Mouse (Mus musculus): ENCODE measurements around the gene Ptpro. TPM values are rescaled to one million over a fixed set of nuclear protein-coding genes. Genes with fewer than 3 reads are reported as not detected.
"Not testable (repeated sequence)": the region's sequence is repeated elsewhere in the genome, so short reads cannot be mapped to it uniquely, and the experiment has no call there.

Gene Ptpro
- polyA plus RNA-seq, 1 experiment from 2014 or later = 16.0 TPM

DNA sequence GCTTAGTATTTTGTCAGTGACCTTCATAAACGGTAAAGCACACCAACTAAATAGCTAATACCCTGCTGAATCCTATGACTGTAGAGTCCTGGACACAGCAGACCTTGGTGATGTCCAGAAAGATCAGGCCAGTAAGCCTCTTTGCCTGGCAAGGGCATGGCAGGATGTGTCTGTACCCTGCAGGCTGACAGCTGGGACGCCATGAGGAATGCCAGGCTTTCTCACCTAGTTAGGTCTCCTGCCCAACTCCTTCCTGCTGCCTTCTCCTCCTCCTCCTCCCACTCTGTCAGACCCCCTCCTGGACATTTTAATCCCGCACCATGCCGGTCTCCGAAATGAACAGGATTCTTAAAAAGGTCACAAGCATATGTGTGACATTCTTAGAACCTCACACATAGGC, 211.7 kb downstream of the Ptpro start:
- ATAC-seq (ENCODE audit: low FRiP score) (no peak), DNase-seq (ENCODE audit: low spot score) (no peak)
- Histone ChIP-seq H3K4me1 (replicated peaks; ENCODE audit: control insufficient read depth, insufficient read depth, low read length) (no peaks in the 10 kb centered on the region), H3K4me3 (ENCODE audit: low read depth, low read length) (no peak overlapping the region), H3K27me3 (ENCODE audit: control insufficient read depth, insufficient read depth, low read length) (no peaks in the 10 kb centered on the region), H3K4me2 (replicated peaks; ENCODE audit: low read depth, low read length) (no peak overlapping the region), H3K36me3 (ENCODE audit: control insufficient read depth, insufficient read depth, low read length) (no peaks in the 10 kb centered on the region), H3K27ac (ENCODE audit: low read depth, low read length) (no peak overlapping the region), H3K9me3 (ENCODE audit: control insufficient read depth, low read length) (no peaks in the 10 kb centered on the region), H3K9ac (ENCODE audit: low read depth, low read length) (no peak overlapping the region)
- WGBS = 93% methylated on average over 5 of the region's 5 CpGs

DNA sequence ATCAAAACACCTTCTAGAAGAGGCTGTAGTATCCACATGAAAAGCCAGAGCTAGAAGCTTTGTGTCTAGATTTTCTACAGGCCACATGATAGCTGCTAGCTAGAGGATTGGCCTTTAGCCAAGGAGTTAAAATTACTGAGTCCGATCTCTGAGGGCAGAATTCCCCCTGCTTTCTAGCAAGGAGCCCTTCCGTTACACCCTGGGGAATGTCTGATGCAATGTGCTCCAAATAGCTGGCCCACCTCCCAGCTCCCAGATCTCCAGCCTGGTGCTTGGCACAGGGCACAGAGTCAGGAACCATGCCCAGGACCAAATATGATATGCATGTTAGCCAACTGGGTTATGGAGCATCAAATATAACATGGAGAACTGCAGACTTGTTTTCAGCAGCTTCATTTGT, 213.1 kb downstream of the Ptpro start:
- no peak for DNase-seq (ENCODE audit: low spot score)
- WGBS = 79% methylated on average over 2 of the region's 2 CpGs
- H3K27ac ChIP-seq (ENCODE audit: low read depth, low read length) = no peak overlapping the region
- no peaks in the 10 kb centered on the region for H3K36me3 ChIP-seq (ENCODE audit: control insufficient read depth, insufficient read depth, low read length)
- H3K4me1 ChIP-seq (replicated peaks; ENCODE audit: control insufficient read depth, insufficient read depth, low read length) = no peaks in the 10 kb centered on the region
- no peak overlapping the region for H3K4me2 ChIP-seq (replicated peaks; ENCODE audit: low read depth, low read length)
- H3K9me3 ChIP-seq (ENCODE audit: control insufficient read depth, low read length) = no peaks in the 10 kb centered on the region
- ATAC-seq (ENCODE audit: low FRiP score) = no peak
- no peaks in the 10 kb centered on the region for H3K27me3 ChIP-seq (ENCODE audit: control insufficient read depth, insufficient read depth, low read length)
- no peak overlapping the region for H3K4me3 ChIP-seq (ENCODE audit: low read depth, low read length)
- no peak overlapping the region for H3K9ac ChIP-seq (ENCODE audit: low read depth, low read length)

DNA sequence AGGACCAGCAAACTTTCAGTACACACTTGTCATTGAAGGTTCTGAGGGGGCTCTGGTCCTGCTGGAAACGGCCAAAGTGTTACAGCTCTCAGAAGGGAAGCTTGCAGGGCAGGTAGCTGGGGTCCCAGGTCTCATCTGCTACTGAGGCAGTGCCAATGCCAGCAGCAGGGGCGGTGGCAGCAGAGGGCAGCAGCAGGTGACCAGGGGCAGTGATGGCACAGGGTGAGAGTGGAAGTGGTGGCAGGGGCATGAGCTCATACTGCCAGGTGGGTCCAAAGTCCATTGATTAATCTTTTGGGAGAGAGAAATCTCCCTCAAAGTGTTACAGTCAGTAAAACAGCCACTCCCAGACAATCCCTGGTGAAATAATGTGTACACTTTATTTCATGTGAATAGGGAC, 214.1 kb downstream of the Ptpro start:
- H3K36me3 ChIP-seq (ENCODE audit: control insufficient read depth, insufficient read depth, low read length) = no peaks in the 10 kb centered on the region
- H3K27ac ChIP-seq (ENCODE audit: low read depth, low read length) = no peak overlapping the region
- no peak for ATAC-seq (ENCODE audit: low FRiP score)
- H3K9me3 ChIP-seq (ENCODE audit: control insufficient read depth, low read length) = no peaks in the 10 kb centered on the region
- no peak overlapping the region for H3K9ac ChIP-seq (ENCODE audit: low read depth, low read length)
- no peaks in the 10 kb centered on the region for H3K4me1 ChIP-seq (replicated peaks; ENCODE audit: control insufficient read depth, insufficient read depth, low read length)
- H3K27me3 ChIP-seq (ENCODE audit: control insufficient read depth, insufficient read depth, low read length) = no peaks in the 10 kb centered on the region
- H3K4me2 ChIP-seq (replicated peaks; ENCODE audit: low read depth, low read length) = no peak overlapping the region
- DNase-seq (ENCODE audit: low spot score) = no peak
- no peak overlapping the region for H3K4me3 ChIP-seq (ENCODE audit: low read depth, low read length)
- WGBS = 78% methylated on average over 2 of the region's 2 CpGs

- Histone ChIP-seq H3K9ac (ENCODE audit: low read depth, low read length) (no peak overlapping the region), H3K27ac (ENCODE audit: low read depth, low read length) (no peak overlapping the region), H3K4me1 (replicated peaks; ENCODE audit: control insufficient read depth, insufficient read depth, low read length) (no peaks in the 10 kb centered on the region), H3K4me3 (ENCODE audit: low read depth, low read length) (no peak overlapping the region), H3K9me3 (ENCODE audit: control insufficient read depth, low read length) (no peaks in the 10 kb centered on the region), H3K4me2 (replicated peaks; ENCODE audit: low read depth, low read length) (no peak overlapping the region), H3K27me3 (ENCODE audit: control insufficient read depth, insufficient read depth, low read length) (no peaks in the 10 kb centered on the region), H3K36me3 (ENCODE audit: control insufficient read depth, insufficient read depth, low read length) (no peaks in the 10 kb centered on the region)
- no peak for ATAC-seq (ENCODE audit: low FRiP score)
- 75% methylated on average over 3 of the region's 3 CpGs for WGBS
- no peak for DNase-seq (ENCODE audit: low spot score)
These were observed 215.6 kb downstream of the Ptpro start for GRCm38 (mm10) chr6:137467696-137468095.

- no peak overlapping the region for H3K4me3 ChIP-seq (ENCODE audit: low read depth, low read length)
- H3K4me1 ChIP-seq (replicated peaks; ENCODE audit: control insufficient read depth, insufficient read depth, low read length) = no peaks in the 10 kb centered on the region
- H3K27ac ChIP-seq (ENCODE audit: low read depth, low read length) = no peak overlapping the region
- H3K4me2 ChIP-seq (replicated peaks; ENCODE audit: low read depth, low read length) = no peak overlapping the region
- no peaks in the 10 kb centered on the region for H3K27me3 ChIP-seq (ENCODE audit: control insufficient read depth, insufficient read depth, low read length)
- 97% methylated on average over 4 of the region's 4 CpGs for WGBS
- no peaks in the 10 kb centered on the region for H3K9me3 ChIP-seq (ENCODE audit: control insufficient read depth, low read length)
- no peak for ATAC-seq (ENCODE audit: low FRiP score)
- H3K36me3 ChIP-seq (ENCODE audit: control insufficient read depth, insufficient read depth, low read length) = no peaks in the 10 kb centered on the region
- H3K9ac ChIP-seq (ENCODE audit: low read depth, low read length) = no peak overlapping the region
- DNase-seq (ENCODE audit: low spot score) = no peak
These were observed 217.4 kb downstream of the Ptpro start for GRCm38 (mm10) chr6:137469541-137469940.

DNA sequence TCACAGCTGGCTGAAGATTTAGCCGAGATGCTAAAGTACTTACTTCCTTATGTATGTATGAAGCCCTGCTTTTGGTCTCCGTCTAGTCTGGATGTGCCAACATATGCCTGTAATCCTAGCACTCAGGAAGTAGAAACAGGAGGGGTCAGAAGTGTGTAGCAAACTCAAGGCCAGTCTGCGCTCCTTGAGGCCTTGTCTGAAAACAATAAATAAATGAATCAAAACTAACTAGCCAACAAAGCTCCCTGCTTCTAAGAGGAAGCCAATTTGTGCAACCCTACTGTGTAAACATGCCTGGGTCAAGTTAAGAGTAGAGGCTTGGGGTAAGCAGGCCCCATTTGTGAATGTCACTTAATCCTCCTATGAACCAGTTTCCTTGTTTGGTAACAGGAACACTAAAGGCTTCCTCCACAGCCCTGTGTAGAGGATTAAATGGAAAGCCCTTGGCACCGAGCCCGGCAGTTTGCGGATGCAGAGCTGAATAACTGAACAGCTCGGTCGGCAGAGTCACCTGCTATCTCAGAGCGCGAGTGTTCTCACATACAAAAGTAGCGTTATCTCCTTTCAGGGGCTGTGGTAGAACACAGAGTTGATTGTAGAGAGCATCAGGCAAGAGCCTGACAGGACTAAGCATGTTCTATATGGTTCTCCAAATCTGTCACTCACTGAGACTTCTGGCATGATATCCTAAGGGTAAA, 218.9 kb downstream of the Ptpro start:
- no peak overlapping the region for H3K27ac ChIP-seq (ENCODE audit: low read depth, low read length)
- ATAC-seq (ENCODE audit: low FRiP score) (no peak), DNase-seq (ENCODE audit: low spot score) (no peak)
- no peaks in the 10 kb centered on the region for H3K27me3 ChIP-seq (ENCODE audit: control insufficient read depth, insufficient read depth, low read length)
- no peak overlapping the region for H3K4me2 ChIP-seq (replicated peaks; ENCODE audit: low read depth, low read length)
- H3K4me3 ChIP-seq (ENCODE audit: low read depth, low read length) = no peak overlapping the region
- no peaks in the 10 kb centered on the region for H3K9me3 ChIP-seq (ENCODE audit: control insufficient read depth, low read length)
- 78% methylated on average over 11 of the region's 11 CpGs for WGBS
- H3K9ac ChIP-seq (ENCODE audit: low read depth, low read length) = no peak overlapping the region
- no peaks in the 10 kb centered on the region for H3K36me3 ChIP-seq (ENCODE audit: control insufficient read depth, insufficient read depth, low read length)
- no peaks in the 10 kb centered on the region for H3K4me1 ChIP-seq (replicated peaks; ENCODE audit: control insufficient read depth, insufficient read depth, low read length)

- no peak overlapping the region for H3K9ac ChIP-seq (ENCODE audit: low read depth, low read length)
- H3K36me3 ChIP-seq (ENCODE audit: control insufficient read depth, insufficient read depth, low read length) = no peaks in the 10 kb centered on the region
- H3K9me3 ChIP-seq (ENCODE audit: control insufficient read depth, low read length) = no peaks in the 10 kb centered on the region
- no peak overlapping the region for H3K4me2 ChIP-seq (replicated peaks; ENCODE audit: low read depth, low read length)
- no peaks in the 10 kb centered on the region for H3K4me1 ChIP-seq (replicated peaks; ENCODE audit: control insufficient read depth, insufficient read depth, low read length)
- no peak overlapping the region for H3K27ac ChIP-seq (ENCODE audit: low read depth, low read length)
- ATAC-seq (ENCODE audit: low FRiP score) (peak; percentile 53), DNase-seq (ENCODE audit: low spot score) (no peak)
- no peaks in the 10 kb centered on the region for H3K27me3 ChIP-seq (ENCODE audit: control insufficient read depth, insufficient read depth, low read length)
- WGBS = 71% methylated on average over 9 of the region's 9 CpGs
- no peak overlapping the region for H3K4me3 ChIP-seq (ENCODE audit: low read depth, low read length)
These were observed 220.0 kb downstream of the Ptpro start for GRCm38 (mm10) chr6:137472129-137472528.

GRCm38 (mm10) chr6:137473433-137473832, 221.3 kb downstream of the Ptpro start:
- Histone ChIP-seq H3K27me3 (ENCODE audit: control insufficient read depth, insufficient read depth, low read length) (no peaks in the 10 kb centered on the region), H3K4me3 (ENCODE audit: low read depth, low read length) (no peak overlapping the region), H3K9ac (ENCODE audit: low read depth, low read length) (no peak overlapping the region), H3K4me2 (replicated peaks; ENCODE audit: low read depth, low read length) (no peak overlapping the region), H3K4me1 (replicated peaks; ENCODE audit: control insufficient read depth, insufficient read depth, low read length) (no peaks in the 10 kb centered on the region), H3K27ac (ENCODE audit: low read depth, low read length) (no peak overlapping the region), H3K36me3 (ENCODE audit: control insufficient read depth, insufficient read depth, low read length) (no peaks in the 10 kb centered on the region), H3K9me3 (ENCODE audit: control insufficient read depth, low read length) (no peaks in the 10 kb centered on the region)
- 72% methylated on average over 1 of the region's 1 CpGs for WGBS
- DNase-seq (ENCODE audit: low spot score) = no peak
- ATAC-seq (ENCODE audit: low FRiP score) = no peak

GRCm38 (mm10) chr6:137475695-137476094, 223.6 kb downstream of the Ptpro start:
- H3K36me3 ChIP-seq (ENCODE audit: control insufficient read depth, insufficient read depth, low read length); H3K4me3 ChIP-seq (ENCODE audit: low read depth, low read length); ATAC-seq (ENCODE audit: low FRiP score); H3K4me2 ChIP-seq (replicated peaks; ENCODE audit: low read depth, low read length); H3K4me1 ChIP-seq (replicated peaks; ENCODE audit: control insufficient read depth, insufficient read depth, low read length); H3K27me3 ChIP-seq (ENCODE audit: control insufficient read depth, insufficient read depth, low read length); H3K9ac ChIP-seq (ENCODE audit: low read depth, low read length); H3K27ac ChIP-seq (ENCODE audit: low read depth, low read length); DNase-seq (ENCODE audit: low spot score); H3K9me3 ChIP-seq (ENCODE audit: control insufficient read depth, low read length): not testable (repeated sequence)
- WGBS = 95% methylated on average over 5 of the region's 5 CpGs

All from hindbrain, embryonic 11.5 days (tissue).